Mouse (Mus musculus) liver, postnatal 0 days (tissue): ENCODE measurements around the gene Gpr22. TPM values are rescaled to one million over a fixed set of nuclear protein-coding genes. Genes with fewer than 3 reads are reported as not detected.
A peak's percentile ranks its signal among the peaks of the same experiment; 100 is the strongest.

Source experiments
- ATAC-seq: fragments of 200-750 bp; cut with Nextera tagmentation; 2 replicates; pipeline ENCODE4 v1.8.0; 2017; ENCODE audit warnings: mild to moderate bottlenecking, moderate library complexity
- DNase-seq: peaks from one replicate; pipeline ENCODE4 v3.0.0-alpha.2; 2016
- H3K27ac ChIP-seq: fragments of 300-500 bp; sonication (generic); 2 replicates; pipeline ENCODE4 v1.5.1; 2014; ENCODE audit warnings: antibody characterized with exemption, moderate library complexity, mild to moderate bottlenecking, low read depth
- H3K27me3 ChIP-seq: fragments of 300-500 bp; sonication (generic); 2 replicates; pipeline ENCODE4 v1.6.1; 2014; ENCODE audit warnings: low read length, control low read depth, mixed read lengths; ENCODE audit not compliant: insufficient read depth
- H3K36me3 ChIP-seq: fragments of 300-500 bp; sonication (generic); replicated peaks from 2 replicates; pipeline ENCODE4 v1.6.1; 2014; ENCODE audit warnings: mild to moderate bottlenecking, control low read depth, low read length, moderate library complexity, mixed read lengths; ENCODE audit not compliant: insufficient read depth
- H3K4me1 ChIP-seq: fragments of 300-500 bp; sonication (generic); 2 replicates; pipeline ENCODE4 v1.6.1; 2014; ENCODE audit warnings: antibody characterized with exemption, mild to moderate bottlenecking, control low read depth; ENCODE audit not compliant: insufficient read depth
- H3K4me2 ChIP-seq: fragments of 300-500 bp; sonication (generic); 2 replicates; pipeline ENCODE4 v1.6.1; 2014; ENCODE audit warnings: low read depth, mild to moderate bottlenecking, low read length, moderate library complexity, mixed read lengths
- H3K4me3 ChIP-seq: fragments of 300-500 bp; sonication (generic); 2 replicates; pipeline ENCODE4 v1.5.1; 2014; ENCODE audit warnings: low read depth, low read length
- H3K9ac ChIP-seq: fragments of 300-500 bp; sonication (generic); replicated peaks from 2 replicates; pipeline ENCODE4 v1.6.1; 2014; ENCODE audit warnings: mild to moderate bottlenecking, moderate library complexity
- H3K9me3 ChIP-seq: fragments of 300-500 bp; sonication (generic); 2 replicates; pipeline ENCODE4 v1.6.1; 2016; ENCODE audit warnings: mild to moderate bottlenecking, control low read depth, low read length, mixed read lengths
- CTCF ChIP-seq: sonication (generic); IDR thresholded peaks from 2 replicates; pipeline ENCODE4 v1.5.1; 2016; ENCODE audit warnings: antibody characterized with exemption, low read depth
- EP300 ChIP-seq: IDR thresholded peaks from 2 replicates; pipeline ENCODE4 v1.6.1; 2016; ENCODE audit warnings: antibody characterized with exemption, low read depth, mild to moderate bottlenecking
- WGBS: fragments of 180-500 bp; shearing (Covaris S2); extraction: QIAGEN DNeasy Blood & Tissue Kit; methylation state at CpG from one replicate; pipeline ENCODE4 v1.1.7; 2014; ENCODE audit not compliant: insufficient replicate concordance; 5-methylcytosine and 5-hydroxymethylcytosine counted together
- polyA plus RNA-seq: library from polyadenylated mRNA; unstranded; fragments of >200 nt; fragmentation: Nextera tagmentation; extraction: Ambion mirVana; gene quantifications from 2 replicates; pipeline ENCODE4 v1.2.1, GENCODE M21; 2015

The Gpr22 gene
- polyA plus RNA-seq, 1 experiment from 2014 or later = 0.08 TPM

DNA sequence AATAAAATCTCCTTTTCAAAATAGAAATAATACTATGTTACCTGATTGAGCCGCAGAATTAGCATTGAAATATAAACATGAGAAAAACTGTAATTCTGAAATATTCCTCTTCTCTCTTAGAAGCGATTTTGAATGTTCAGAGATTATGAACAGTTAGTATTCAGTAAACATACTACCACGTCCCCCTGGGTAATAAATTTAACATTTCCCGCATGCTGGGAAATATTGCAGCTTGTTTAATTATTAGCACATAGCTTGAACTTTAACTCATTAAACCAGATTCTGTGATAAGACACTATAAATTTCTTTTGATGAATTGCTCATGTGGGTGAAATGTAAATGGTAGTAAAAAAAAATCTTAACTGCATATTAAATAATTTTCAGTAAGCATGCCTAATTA, 1.0 kb downstream of the Gpr22 start:
- no peaks in the 10 kb centered on the region for H3K27me3 ChIP-seq
- no peak for DNase-seq
- no peak overlapping the region for H3K9ac ChIP-seq
- H3K36me3 ChIP-seq = no peaks in the 10 kb centered on the region
- TF ChIP-seq EP300 (no peak), CTCF (no peak)
- H3K4me1 ChIP-seq = no peaks in the 10 kb centered on the region
- H3K27ac ChIP-seq = no peak overlapping the region
- no peak for ATAC-seq
- no peak overlapping the region for H3K4me2 ChIP-seq
- H3K9me3 ChIP-seq = no peaks in the 10 kb centered on the region
- no peak overlapping the region for H3K4me3 ChIP-seq
- 82% methylated on average over 4 of the region's 4 CpGs for WGBS

- no peak for ATAC-seq
- H3K27me3 ChIP-seq = no peaks in the 10 kb centered on the region
- no peak overlapping the region for H3K27ac ChIP-seq
- H3K9me3 ChIP-seq = no peaks in the 10 kb centered on the region
- H3K4me1 ChIP-seq = no peaks in the 10 kb centered on the region
- H3K36me3 ChIP-seq = no peaks in the 10 kb centered on the region
- H3K9ac ChIP-seq = no peak overlapping the region
- H3K4me2 ChIP-seq = no peak overlapping the region
- TF ChIP-seq CTCF (no peak), EP300 (no peak)
- no peak overlapping the region for H3K4me3 ChIP-seq
- 53% methylated on average over 5 of the region's 5 CpGs for WGBS
- no peak for DNase-seq
These were observed 1.5 kb downstream of the Gpr22 start for GRCm38 (mm10) chr12:31712233-31712632.

- Histone ChIP-seq H3K27me3 (no peaks in the 10 kb centered on the region), H3K9ac (no peak overlapping the region), H3K9me3 (no peaks in the 10 kb centered on the region), H3K4me2 (no peak overlapping the region), H3K36me3 (no peaks in the 10 kb centered on the region), H3K4me3 (no peak overlapping the region), H3K27ac (no peak overlapping the region), H3K4me1 (no peaks in the 10 kb centered on the region)
- ATAC-seq (no peak), DNase-seq (no peak)
- WGBS = 88% methylated on average over 6 of the region's 6 CpGs
- TF ChIP-seq EP300 = no peak
- TF ChIP-seq CTCF = no peak
These were observed 4.1 kb downstream of the Gpr22 start for GRCm38 (mm10) chr12:31709665-31710064.

DNA sequence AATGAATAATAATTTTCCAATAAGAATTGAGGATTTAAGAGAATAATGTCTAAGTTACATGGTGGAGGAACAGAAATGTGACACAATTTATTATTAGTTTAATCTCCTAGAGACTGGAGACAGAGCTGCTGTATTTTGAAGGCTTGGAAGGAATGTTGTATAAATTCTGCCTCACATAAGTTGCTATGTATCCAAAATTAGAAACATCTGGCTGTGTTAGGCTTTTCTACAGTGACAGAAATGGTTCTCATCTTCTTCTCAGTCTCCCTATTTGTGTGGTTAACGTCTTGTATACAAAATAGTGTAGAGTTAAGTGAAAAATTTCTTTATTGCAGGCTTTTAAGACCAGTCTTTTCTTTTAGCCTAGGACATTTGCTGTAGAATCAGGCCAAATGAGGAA, 6.2 kb downstream of the Gpr22 start:
- no peak overlapping the region for H3K9ac ChIP-seq
- DNase-seq (no peak), ATAC-seq (no peak)
- no peak overlapping the region for H3K4me3 ChIP-seq
- H3K36me3 ChIP-seq = no peaks in the 10 kb centered on the region
- TF ChIP-seq EP300 (no peak), CTCF (no peak)
- H3K27me3 ChIP-seq = no peaks in the 10 kb centered on the region
- no peak overlapping the region for H3K4me2 ChIP-seq
- no peaks in the 10 kb centered on the region for H3K4me1 ChIP-seq
- no peaks in the 10 kb centered on the region for H3K9me3 ChIP-seq
- WGBS = 69% methylated on average over 1 of the region's 1 CpGs
- no peak overlapping the region for H3K27ac ChIP-seq

- no peaks in the 10 kb centered on the region for H3K9me3 ChIP-seq
- H3K4me3 ChIP-seq = no peak overlapping the region
- H3K36me3 ChIP-seq = no peaks in the 10 kb centered on the region
- no peaks in the 10 kb centered on the region for H3K27me3 ChIP-seq
- H3K4me1 ChIP-seq = no peaks in the 10 kb centered on the region
- TF ChIP-seq EP300 (no peak), CTCF (no peak)
- no peak overlapping the region for H3K4me2 ChIP-seq
- H3K9ac ChIP-seq = no peak overlapping the region
- WGBS = 64% methylated on average over 2 of the region's 2 CpGs
- no peak for ATAC-seq
- no peak for DNase-seq
- no peak overlapping the region for H3K27ac ChIP-seq
These were observed 7.6 kb downstream of the Gpr22 start for GRCm38 (mm10) chr12:31706168-31706567.

- Histone ChIP-seq H3K27ac (no peak overlapping the region), H3K4me2 (no peak overlapping the region), H3K9ac (no peak overlapping the region), H3K4me1 (no peaks in the 10 kb centered on the region), H3K9me3 (no peaks in the 10 kb centered on the region), H3K36me3 (no peaks in the 10 kb centered on the region), H3K4me3 (no peak overlapping the region), H3K27me3 (no peaks in the 10 kb centered on the region)
- peak; percentile 20 for TF ChIP-seq CTCF
- no peak for TF ChIP-seq EP300
- 80% methylated on average over 6 of the region's 6 CpGs for whole genome bisulfite sequencing
- DNase-seq = no peak
- no peak for ATAC-seq
These were observed 9.8 kb downstream of the Gpr22 start for GRCm38 (mm10) chr12:31703904-31704303.

DNA sequence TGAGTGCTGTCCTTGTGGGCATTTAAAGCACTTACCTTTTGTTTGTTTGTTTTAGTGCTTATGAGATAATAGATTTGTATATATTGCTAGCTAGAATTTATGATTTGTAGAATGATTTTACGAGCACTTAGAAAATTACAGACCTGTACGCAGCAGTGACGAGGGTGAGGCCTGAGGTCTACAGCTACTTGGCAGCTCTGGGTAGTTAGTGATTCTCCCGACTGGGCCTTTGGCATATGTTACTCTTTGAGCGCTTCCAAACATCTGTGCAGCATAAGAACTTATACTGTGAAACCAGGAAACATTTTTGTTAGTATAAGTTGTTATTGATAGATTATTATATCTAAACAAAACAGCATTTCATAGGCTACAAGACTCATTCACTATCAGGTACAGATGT, 12.3 kb downstream of the Gpr22 start:
- H3K36me3 ChIP-seq = no peaks in the 10 kb centered on the region
- no peak for ATAC-seq
- no peak overlapping the region for H3K9ac ChIP-seq
- no peak for DNase-seq
- H3K27ac ChIP-seq = no peak overlapping the region
- TF ChIP-seq EP300 (no peak), CTCF (no peak)
- H3K4me3 ChIP-seq = no peak overlapping the region
- 85% methylated on average over 5 of the region's 5 CpGs for WGBS
- H3K4me2 ChIP-seq = no peak overlapping the region
- H3K4me1 ChIP-seq = no peaks in the 10 kb centered on the region
- 0 out of 2 replicates have a peak, but pooled peaks cover 3% of the 10 kb centered on the region for H3K9me3 ChIP-seq
- H3K27me3 ChIP-seq = no peaks in the 10 kb centered on the region
